Mouse (Mus musculus) kidney, embryonic 16.5 days (tissue): ENCODE measurements around the gene Bmf. TPM values are rescaled to one million over a fixed set of nuclear protein-coding genes. Genes with fewer than 3 reads are reported as not detected.

Source experiments
- ATAC-seq: fragments of 200-750 bp; cut with Nextera tagmentation; 2 replicates; pipeline ENCODE4 v1.8.0; 2017; ENCODE audit warnings: moderate TSS enrichment; ENCODE audit not compliant: low FRiP score, low TSS enrichment
- H3K27ac ChIP-seq: fragments of 300-500 bp; sonication (generic); 2 replicates; pipeline ENCODE4 v1.5.1; 2014; ENCODE audit warnings: low read length
- H3K27me3 ChIP-seq: fragments of 300-500 bp; sonication (generic); 2 replicates; pipeline ENCODE4 v1.6.1; 2014; ENCODE audit warnings: low read length, control low read depth, mixed read lengths; ENCODE audit not compliant: insufficient read depth
- H3K36me3 ChIP-seq: fragments of 300-500 bp; sonication (generic); 2 replicates; pipeline ENCODE4 v1.6.1; 2014; ENCODE audit warnings: low read length, control low read depth, mixed read lengths; ENCODE audit not compliant: insufficient read depth
- H3K4me1 ChIP-seq: fragments of 300-500 bp; sonication (generic); 2 replicates; pipeline ENCODE4 v1.6.1; 2014; ENCODE audit warnings: low read length, control low read depth, mixed read lengths; ENCODE audit not compliant: insufficient read depth
- H3K4me2 ChIP-seq: fragments of 300-500 bp; sonication (generic); replicated peaks from 2 replicates; pipeline ENCODE4 v1.6.1; 2014; ENCODE audit warnings: low read depth, low read length
- H3K4me3 ChIP-seq: fragments of 300-500 bp; sonication (generic); 2 replicates; pipeline ENCODE4 v1.5.1; 2014; ENCODE audit warnings: mild to moderate bottlenecking, low read length
- H3K9ac ChIP-seq: fragments of 300-500 bp; sonication (generic); replicated peaks from 2 replicates; pipeline ENCODE4 v1.6.1; 2014; ENCODE audit warnings: low read length
- H3K9me3 ChIP-seq: fragments of 300-500 bp; sonication (generic); 2 replicates; pipeline ENCODE4 v1.6.1; 2016; ENCODE audit warnings: low read length, control low read depth
- WGBS: fragments of 180-500 bp; shearing (Covaris S2); extraction: QIAGEN DNeasy Blood & Tissue Kit; methylation state at CpG from one replicate; pipeline ENCODE4 v1.1.7; 2014; 5-methylcytosine and 5-hydroxymethylcytosine counted together
- polyA plus RNA-seq: library from polyadenylated mRNA; unstranded; fragments of >200 nt; fragmentation: Nextera tagmentation; extraction: Ambion mirVana; gene quantifications from 2 replicates; pipeline ENCODE4 v1.2.1, GENCODE M21; 2015

Bmf gene
- polyA plus RNA-seq = 7.6 and 9.9 TPM in 2 replicates

DNA sequence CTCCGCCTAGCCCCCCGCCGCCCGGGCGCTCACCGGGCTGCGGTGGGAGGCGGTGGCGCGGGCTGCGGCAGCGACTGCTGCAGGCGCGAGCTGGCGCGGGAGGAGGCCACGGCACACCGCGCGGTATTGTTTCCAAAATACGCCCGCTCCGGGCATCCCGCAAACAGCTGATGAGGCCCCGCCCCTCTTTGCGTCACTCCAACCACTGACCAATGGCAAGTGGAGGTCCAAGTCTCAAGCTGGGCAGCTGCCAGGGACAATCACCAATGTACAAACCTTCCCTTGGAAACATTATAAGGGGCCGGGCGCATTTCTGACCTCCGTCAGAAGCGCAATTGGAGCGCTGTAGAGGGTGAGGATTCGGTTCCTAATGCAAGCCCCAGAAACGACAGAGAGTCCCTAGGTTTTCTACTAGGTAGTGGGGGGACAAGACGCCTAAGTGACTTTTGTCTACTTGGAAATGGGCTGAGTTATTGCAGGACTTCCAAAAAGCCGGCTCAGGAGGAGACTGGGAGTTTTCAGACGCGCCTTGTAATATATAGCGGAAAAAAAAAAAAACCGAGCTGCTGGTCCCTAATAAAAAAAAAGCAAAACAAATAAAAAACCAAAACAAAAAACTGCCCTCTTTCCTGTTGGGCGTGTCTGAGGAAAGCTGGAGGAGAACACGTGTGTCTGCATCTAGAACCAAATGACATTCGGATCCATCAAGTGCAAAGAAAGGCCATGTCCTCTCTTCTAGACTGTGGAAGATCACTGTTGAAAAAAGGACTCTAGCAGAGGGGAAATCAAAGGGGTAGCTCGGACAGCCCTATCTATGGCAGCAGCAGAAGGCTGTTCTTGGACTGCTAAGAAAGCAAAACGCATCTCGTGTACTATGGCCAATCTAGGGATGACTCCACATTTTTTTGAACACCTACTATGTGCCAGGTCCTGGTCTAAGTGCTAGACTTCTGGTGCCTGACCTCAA is at the start of gene Bmf:
Gene Bmf, minus strand, starts transcription at position 181 of the 967 bp plus-strand sequence.
- Histone ChIP-seq H3K4me2 (peak within 1 kb of the TSS; percentile 76), H3K4me1 (peaks cover 47% of the 10 kb centered on the region), H3K27me3 (0 out of 2 replicates have a peak, but pooled peaks cover 3% of the 10 kb centered on the region), H3K36me3 (no peaks in the 10 kb centered on the region), H3K4me3 (peak within 1 kb of the TSS; percentile 92), H3K27ac (peak within 1 kb of the TSS; percentile 61), H3K9ac (peak within 1 kb of the TSS; percentile 80), H3K9me3 (no peaks in the 10 kb centered on the region)
- ATAC-seq = peak; percentile 88
- WGBS = under 1% methylated on average over 45 of the region's 45 CpGs

- Histone ChIP-seq H3K4me3 (peak overlapping the region; percentile 90), H3K4me1 (peaks cover 32% of the 10 kb centered on the region), H3K9ac (peak overlapping the region; percentile 82), H3K36me3 (peaks cover 21% of the 10 kb centered on the region), H3K9me3 (no peaks in the 10 kb centered on the region), H3K4me2 (peak overlapping the region; percentile 73), H3K27me3 (no peaks in the 10 kb centered on the region), H3K27ac (no peak overlapping the region)
- 25% methylated on average over 4 of the region's 5 CpGs for WGBS
- ATAC-seq = no peak
Measured at GRCm38 (mm10) chr2:118599087-118599486, 49.6 kb upstream of the Bmf start.

DNA sequence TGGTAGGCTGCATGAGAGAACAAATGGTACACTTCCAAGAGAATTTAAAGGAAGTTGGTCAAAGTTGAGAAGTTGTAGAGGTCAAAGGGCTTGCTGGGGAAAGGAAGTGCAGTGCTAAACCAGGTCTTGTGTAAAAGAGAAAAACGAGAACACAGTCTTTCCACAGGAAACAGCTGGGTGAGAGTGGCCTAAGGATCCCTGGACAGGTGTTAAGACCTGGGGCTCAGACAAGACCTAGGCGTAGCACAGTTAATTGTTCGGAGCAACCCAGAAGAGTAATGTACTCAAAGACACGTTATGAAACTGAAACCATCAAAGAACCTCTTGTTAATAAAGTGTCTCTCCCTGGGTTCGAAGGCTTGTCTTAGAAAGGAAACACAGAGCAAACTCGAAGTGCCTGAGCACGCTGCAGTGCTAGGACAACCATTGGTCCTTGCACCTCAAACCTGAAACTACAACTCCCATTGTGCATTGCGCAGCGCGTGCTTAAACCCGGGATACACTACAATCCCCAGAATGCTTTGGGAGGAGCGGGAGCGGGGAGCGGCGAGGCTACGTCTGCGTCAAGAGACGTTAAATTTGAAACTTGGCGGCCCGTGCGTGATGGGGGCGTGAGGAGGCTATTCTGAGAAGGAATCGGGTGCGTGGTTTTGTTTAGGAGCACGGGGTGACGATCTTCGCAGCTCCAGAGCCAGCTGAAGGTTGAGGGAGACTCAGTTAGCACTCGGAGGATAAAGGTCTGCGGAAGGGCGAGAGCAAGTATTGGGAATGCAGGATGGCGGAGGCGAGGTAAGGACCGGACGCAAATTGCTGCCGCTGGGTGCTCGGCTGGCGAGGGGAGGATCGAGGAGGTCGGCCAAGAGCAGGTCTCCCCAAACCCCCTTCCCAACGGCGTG is 48.4 kb upstream of the Bmf start, which contains the start of gene Bub1b:
Gene Bub1b, plus strand, starts transcription at position 539 of the 896 bp plus-strand sequence.
- H3K27ac ChIP-seq = peak within 1 kb of the TSS; percentile 14; the same call in 1 of the 2 replicates
- WGBS = 5% methylated on average over 41 of the region's 41 CpGs
- H3K4me3 ChIP-seq = peak within 1 kb of the TSS; percentile 90
- H3K9me3 ChIP-seq = no peaks in the 10 kb centered on the region
- H3K9ac ChIP-seq = peak within 1 kb of the TSS; percentile 82
- peak within 1 kb of the TSS; percentile 73 for H3K4me2 ChIP-seq
- H3K36me3 ChIP-seq = peaks cover 10% of the 10 kb centered on the region; the same call in 1 of the 2 replicates
- H3K27me3 ChIP-seq = no peaks in the 10 kb centered on the region
- peak; percentile 98 for ATAC-seq
- peaks cover 32% of the 10 kb centered on the region for H3K4me1 ChIP-seq

DNA sequence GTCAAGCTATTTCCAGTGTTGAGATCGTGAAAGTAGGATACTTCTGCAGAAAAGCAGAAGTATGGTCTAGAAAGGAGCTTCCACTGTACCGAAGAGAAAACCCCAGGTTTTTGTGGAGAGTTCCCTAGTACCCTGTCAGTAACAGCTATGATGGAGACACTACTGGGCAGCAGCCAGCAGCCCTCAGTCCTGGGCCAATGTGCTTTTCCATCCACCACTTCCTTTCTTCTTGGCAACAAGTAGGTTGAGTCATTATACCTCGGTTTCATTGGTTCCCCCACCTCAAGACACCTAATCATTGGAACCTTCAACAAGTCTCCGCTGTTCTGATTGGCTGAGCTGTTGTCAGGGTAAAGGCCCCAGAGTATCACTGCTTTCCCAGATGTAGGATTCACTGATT is 41.6 kb upstream of the Bmf start:
- no peak overlapping the region for H3K4me3 ChIP-seq
- no peaks in the 10 kb centered on the region for H3K27me3 ChIP-seq
- H3K27ac ChIP-seq = no peak overlapping the region
- ATAC-seq = no peak
- 85% methylated on average over 4 of the region's 4 CpGs for WGBS
- H3K36me3 ChIP-seq = no peaks in the 10 kb centered on the region
- no peak overlapping the region for H3K9ac ChIP-seq
- no peaks in the 10 kb centered on the region for H3K9me3 ChIP-seq
- H3K4me1 ChIP-seq = no peaks in the 10 kb centered on the region
- no peak overlapping the region for H3K4me2 ChIP-seq

DNA sequence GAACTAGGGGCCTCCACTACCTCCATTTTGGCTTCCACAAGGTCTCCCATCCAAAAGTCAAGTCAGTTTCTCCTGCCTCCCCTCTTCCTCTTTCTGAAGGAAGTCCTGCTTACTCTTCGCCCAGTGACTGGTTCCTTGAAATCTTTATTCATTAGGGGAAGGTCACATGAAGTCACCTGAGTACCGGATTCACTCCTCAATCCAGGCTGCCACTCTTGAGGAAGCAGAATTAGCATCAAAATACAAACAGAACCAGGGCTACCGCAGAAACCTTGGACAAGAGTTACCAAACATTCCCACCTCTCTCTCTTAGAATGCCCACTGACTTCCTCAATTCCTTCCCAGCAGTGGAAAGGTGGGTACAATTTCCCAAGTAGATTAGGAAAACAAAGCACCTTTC is 38.2 kb upstream of the Bmf start:
- ATAC-seq = no peak
- Histone ChIP-seq H3K9me3 (no peaks in the 10 kb centered on the region), H3K4me2 (no peak overlapping the region), H3K27ac (no peak overlapping the region), H3K9ac (no peak overlapping the region), H3K4me3 (no peak overlapping the region), H3K27me3 (no peaks in the 10 kb centered on the region), H3K36me3 (no peaks in the 10 kb centered on the region), H3K4me1 (no peaks in the 10 kb centered on the region)
- WGBS = 67% methylated on average over 3 of the region's 3 CpGs

DNA sequence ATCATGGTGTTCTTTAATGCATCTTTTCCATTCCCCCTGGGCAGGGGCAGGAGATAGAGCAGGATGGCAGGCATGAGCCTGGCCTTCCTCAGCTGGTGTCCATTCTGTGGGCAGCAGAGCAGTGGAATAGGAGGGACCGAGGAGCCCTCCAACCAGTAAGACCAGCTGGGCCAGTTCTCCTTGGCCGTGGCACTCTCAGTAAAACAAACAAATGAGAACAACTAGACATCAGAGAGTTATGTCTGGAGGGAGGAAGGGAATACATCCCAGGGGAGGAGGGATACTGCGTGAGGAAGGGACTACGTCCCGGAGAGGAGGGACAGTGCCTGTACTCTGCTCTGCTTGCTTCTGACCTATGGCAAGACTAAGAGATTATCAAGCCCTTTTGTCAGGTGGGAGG is 36.5 kb upstream of the Bmf start:
- Histone ChIP-seq H3K27ac (no peak overlapping the region), H3K9me3 (no peaks in the 10 kb centered on the region), H3K27me3 (no peaks in the 10 kb centered on the region), H3K36me3 (no peaks in the 10 kb centered on the region), H3K4me2 (no peak overlapping the region), H3K4me3 (no peak overlapping the region), H3K4me1 (no peaks in the 10 kb centered on the region), H3K9ac (no peak overlapping the region)
- 19% methylated on average over 5 of the region's 5 CpGs for WGBS
- ATAC-seq = 0 out of 2 replicates have a peak, but pooled peaks have one; percentile 9

GRCm38 (mm10) chr2:118573135-118573534 is 23.6 kb upstream of the Bmf start:
- H3K27ac ChIP-seq = no peak overlapping the region
- H3K4me3 ChIP-seq = no peak overlapping the region
- no peak for ATAC-seq
- no peak overlapping the region for H3K9ac ChIP-seq
- H3K27me3 ChIP-seq = no peaks in the 10 kb centered on the region
- H3K36me3 ChIP-seq = no peaks in the 10 kb centered on the region
- H3K4me2 ChIP-seq = no peak overlapping the region
- H3K4me1 ChIP-seq = no peaks in the 10 kb centered on the region
- H3K9me3 ChIP-seq = no peaks in the 10 kb centered on the region
- WGBS = 58% methylated on average over 3 of the region's 3 CpGs

- no peak for ATAC-seq
- H3K27ac ChIP-seq = no peak overlapping the region
- no peaks in the 10 kb centered on the region for H3K27me3 ChIP-seq
- no peak overlapping the region for H3K4me3 ChIP-seq
- H3K9ac ChIP-seq = no peak overlapping the region
- no peak overlapping the region for H3K4me2 ChIP-seq
- H3K4me1 ChIP-seq = no peaks in the 10 kb centered on the region
- no peaks in the 10 kb centered on the region for H3K9me3 ChIP-seq
- WGBS = 86% methylated on average over 8 of the region's 9 CpGs
- H3K36me3 ChIP-seq = no peaks in the 10 kb centered on the region
Measured at GRCm38 (mm10) chr2:118572183-118572836, 22.8 kb upstream of the Bmf start.

DNA sequence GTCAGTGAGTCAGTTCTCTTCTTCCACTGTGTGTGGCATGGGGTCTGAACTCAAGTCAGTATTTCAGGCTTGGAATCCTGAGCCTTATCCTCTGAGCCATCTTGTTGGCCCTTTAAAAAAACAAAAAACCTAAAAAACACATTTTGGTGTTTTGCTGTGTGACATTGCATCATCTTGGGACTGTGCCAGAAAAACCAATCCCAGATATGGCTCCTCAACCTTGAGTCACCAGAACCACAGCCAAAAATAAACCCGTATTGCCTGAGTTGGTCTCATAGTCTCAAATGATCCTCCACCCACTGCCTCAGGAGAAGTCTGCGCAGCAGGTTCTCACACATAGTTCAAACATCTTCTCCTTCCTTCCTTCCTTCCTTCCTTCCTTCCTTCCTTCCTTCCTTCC is 21.5 kb upstream of the Bmf start:
- no peak overlapping the region for H3K4me3 ChIP-seq
- H3K27ac ChIP-seq = no peak overlapping the region
- no peaks in the 10 kb centered on the region for H3K27me3 ChIP-seq
- no peak overlapping the region for H3K4me2 ChIP-seq
- no peaks in the 10 kb centered on the region for H3K9me3 ChIP-seq
- WGBS = 91% methylated on average over 2 of the region's 2 CpGs
- no peak overlapping the region for H3K9ac ChIP-seq
- no peaks in the 10 kb centered on the region for H3K4me1 ChIP-seq
- no peaks in the 10 kb centered on the region for H3K36me3 ChIP-seq
- no peak for ATAC-seq
